Mouse (Mus musculus) embryonic facial prominence, embryonic 14.5 days (tissue): ENCODE data around the gene Kcnk6. TPM values are rescaled to one million over a fixed set of nuclear protein-coding genes. Genes with fewer than 3 reads are reported as not detected.
"Not testable (repeated sequence)": the region's sequence is repeated elsewhere in the genome, so short reads cannot be mapped to it uniquely, and the experiment has no call there.

Experiments
- ATAC-seq: fragments of 200-750 bp; cut with Nextera tagmentation; 2 replicates; pipeline ENCODE4 v1.8.0; 2017; ENCODE audit warnings: low read depth, moderate number of reproducible peaks, moderate TSS enrichment
- DNase-seq: peaks from one replicate; pipeline ENCODE4 v3.0.0-alpha.2; 2015; ENCODE audit warnings: low spot score
- H3K27ac ChIP-seq: fragments of 300-500 bp; sonication (generic); replicated peaks from 2 replicates; pipeline ENCODE4 v1.5.1; 2014; ENCODE audit warnings: low read depth, mild to moderate bottlenecking, low read length, moderate library complexity
- H3K27me3 ChIP-seq: fragments of 300-500 bp; sonication (generic); replicated peaks from 2 replicates; pipeline ENCODE4 v1.6.1; 2014; ENCODE audit warnings: low read length; ENCODE audit not compliant: control insufficient read depth, insufficient read depth
- H3K36me3 ChIP-seq: fragments of 300-500 bp; sonication (generic); 2 replicates; pipeline ENCODE4 v1.6.1; 2014; ENCODE audit warnings: low read length, mixed read lengths; ENCODE audit not compliant: control insufficient read depth, insufficient read depth
- H3K4me1 ChIP-seq: fragments of 300-500 bp; sonication (generic); 2 replicates; pipeline ENCODE4 v1.6.1; 2014; ENCODE audit warnings: antibody characterized with exemption, low read length; ENCODE audit not compliant: control insufficient read depth, insufficient read depth
- H3K4me2 ChIP-seq: fragments of 300-500 bp; sonication (generic); 2 replicates; pipeline ENCODE4 v1.6.1; 2014; ENCODE audit warnings: low read depth, mild to moderate bottlenecking, low read length, moderate library complexity, mixed read lengths
- H3K4me3 ChIP-seq: fragments of 300-500 bp; sonication (generic); 2 replicates; pipeline ENCODE4 v1.5.1; 2014; ENCODE audit warnings: low read depth, mild to moderate bottlenecking, low read length
- H3K9ac ChIP-seq: fragments of 300-500 bp; sonication (generic); 2 replicates; pipeline ENCODE4 v1.6.1; 2014; ENCODE audit warnings: low read depth, mild to moderate bottlenecking, low read length, moderate library complexity, mixed read lengths
- H3K9me3 ChIP-seq: fragments of 300-500 bp; sonication (generic); 2 replicates; pipeline ENCODE4 v1.6.1; 2016; ENCODE audit warnings: low read length; ENCODE audit not compliant: control insufficient read depth
- WGBS: fragments of 180-500 bp; shearing (Covaris S2); extraction: QIAGEN DNeasy Blood & Tissue Kit; methylation state at CpG from one replicate; pipeline ENCODE4 v1.1.7; 2014; 5-methylcytosine and 5-hydroxymethylcytosine counted together
- polyA plus RNA-seq: library from polyadenylated mRNA; unstranded; fragments of >200 nt; fragmentation: Nextera tagmentation; extraction: Ambion mirVana; gene quantifications from 2 replicates; pipeline ENCODE4 v1.2.1, GENCODE M21; 2014

Kcnk6 gene
- polyA plus RNA-seq, 1 experiment from 2014 or later, result 2.2 TPM

GRCm38 (mm10) chr7:29225520-29225919, 6.8 kb downstream of the Kcnk6 start:
- H3K9ac ChIP-seq, result no peak overlapping the region
- H3K27ac ChIP-seq, result no peak overlapping the region
- H3K9me3 ChIP-seq, result no peaks in the 10 kb centered on the region
- no peaks in the 10 kb centered on the region for H3K27me3 ChIP-seq
- DNase-seq (no peak), ATAC-seq (no peak)
- H3K4me3 ChIP-seq, result no peak overlapping the region
- no peak overlapping the region for H3K4me2 ChIP-seq
- H3K4me1 ChIP-seq, result no peaks in the 10 kb centered on the region
- whole genome bisulfite sequencing, result 70% methylated on average over 13 of the region's 13 CpGs
- no peaks in the 10 kb centered on the region for H3K36me3 ChIP-seq

GRCm38 (mm10) chr7:29224756-29225394, 7.4 kb downstream of the Kcnk6 start:
- Histone ChIP-seq H3K4me2 (peak overlapping the region; percentile 31), H3K27ac (no peak overlapping the region), H3K27me3 (no peaks in the 10 kb centered on the region), H3K36me3 (no peaks in the 10 kb centered on the region), H3K9ac (peak overlapping the region; percentile 14; the same call in 1 of the 2 replicates), H3K4me3 (no peak overlapping the region), H3K9me3 (peaks cover 3% of the 10 kb centered on the region), H3K4me1 (no peaks in the 10 kb centered on the region)
- WGBS, result 9% methylated on average over 16 of the region's 16 CpGs
- DNase-seq, result peak; percentile 32
- peak; percentile 65; the same call in 1 of the 2 replicates for ATAC-seq

- H3K27me3 ChIP-seq, result peaks cover 6% of the 10 kb centered on the region; the same call in 1 of the 2 replicates
- DNase-seq (no peak), ATAC-seq (no peak)
- WGBS, result 44% methylated on average over 15 of the region's 15 CpGs
- H3K4me1 ChIP-seq, result 0 out of 2 replicates have a peak, but pooled peaks cover 3% of the 10 kb centered on the region
- H3K9me3 ChIP-seq, result peaks cover 7% of the 10 kb centered on the region
- H3K4me3 ChIP-seq, result no peak overlapping the region
- H3K9ac ChIP-seq, result no peak overlapping the region
- H3K36me3 ChIP-seq, result no peaks in the 10 kb centered on the region
- no peak overlapping the region for H3K27ac ChIP-seq
- H3K4me2 ChIP-seq, result no peak overlapping the region
These were observed 17.5 kb downstream of the Kcnk6 start for GRCm38 (mm10) chr7:29214846-29215245.

GRCm38 (mm10) chr7:29214236-29214635, 18.1 kb downstream of the Kcnk6 start:
- Histone ChIP-seq H3K4me2 (0 out of 2 replicates have a peak overlapping the region, but pooled peaks have one; percentile 47), H3K4me1 (0 out of 2 replicates have a peak, but pooled peaks cover 3% of the 10 kb centered on the region), H3K9ac (no peak overlapping the region), H3K9me3 (0 out of 2 replicates have a peak, but pooled peaks cover 1% of the 10 kb centered on the region), H3K36me3 (no peaks in the 10 kb centered on the region), H3K27ac (no peak overlapping the region), H3K4me3 (peak overlapping the region; percentile 15; the same call in 1 of the 2 replicates), H3K27me3 (peaks cover 6% of the 10 kb centered on the region; the same call in 1 of the 2 replicates)
- WGBS, result 67% methylated on average over 2 of the region's 2 CpGs
- DNase-seq, result no peak
- no peak for ATAC-seq

GRCm38 (mm10) chr7:29213675-29214082, 18.6 kb downstream of the Kcnk6 start, which contains the start of gene Catsperg1:
Catsperg1 (minus strand) TSS chr7:29214035.
- 0 out of 2 replicates have a peak, but pooled peaks cover 3% of the 10 kb centered on the region for H3K4me1 ChIP-seq
- H3K36me3 ChIP-seq, result no peaks in the 10 kb centered on the region
- 3% methylated on average over 20 of the region's 20 CpGs for WGBS
- no peak within 1 kb of the TSS for H3K27ac ChIP-seq
- no peak within 1 kb of the TSS for H3K9ac ChIP-seq
- H3K9me3 ChIP-seq, result no peaks in the 10 kb centered on the region
- DNase-seq (peak; percentile 75), ATAC-seq (peak; percentile 48; the same call in 1 of the 2 replicates)
- peak within 1 kb of the TSS; percentile 47 for H3K4me2 ChIP-seq
- peak within 1 kb of the TSS; percentile 15 for H3K4me3 ChIP-seq
- H3K27me3 ChIP-seq, result peaks cover 6% of the 10 kb centered on the region; the same call in 1 of the 2 replicates

GRCm38 (mm10) chr7:29212775-29213560, 19.3 kb downstream of the Kcnk6 start:
- Histone ChIP-seq H3K4me3 (peak overlapping the region; percentile 15), H3K4me2 (peak overlapping the region; percentile 47)
- not testable (repeated sequence) for DNase-seq, H3K9ac ChIP-seq, H3K36me3 ChIP-seq, H3K9me3 ChIP-seq, H3K27ac ChIP-seq, H3K4me1 ChIP-seq, H3K27me3 ChIP-seq, ATAC-seq
- WGBS, result 20% methylated on average over 40 of the region's 40 CpGs

GRCm38 (mm10) chr7:29212199-29212765, 20.0 kb downstream of the Kcnk6 start:
- H3K4me1 ChIP-seq, result 0 out of 2 replicates have a peak, but pooled peaks cover 3% of the 10 kb centered on the region
- 16% methylated on average over 26 of the region's 26 CpGs for WGBS
- no peak overlapping the region; the same call in 1 of the 2 replicates for H3K4me3 ChIP-seq
- no peak overlapping the region for H3K27ac ChIP-seq
- peaks cover 6% of the 10 kb centered on the region; the same call in 1 of the 2 replicates for H3K27me3 ChIP-seq
- ATAC-seq, result no peak
- peak overlapping the region; percentile 58 for H3K4me2 ChIP-seq
- H3K9ac ChIP-seq, result no peak overlapping the region
- no peaks in the 10 kb centered on the region for H3K36me3 ChIP-seq
- no peak for DNase-seq
- no peaks in the 10 kb centered on the region for H3K9me3 ChIP-seq
